Mouse (Mus musculus) midbrain, embryonic 16.5 days (tissue): ENCODE data around the gene Tcta. TPM values are rescaled to one million over a fixed set of nuclear protein-coding genes. Genes with fewer than 3 reads are reported as not detected.
"Not testable (repeated sequence)": the region's sequence is repeated elsewhere in the genome, so short reads cannot be mapped to it uniquely, and the experiment has no call there.

ENCODE experiments used
- ATAC-seq: fragments of 200-750 bp; cut with Nextera tagmentation; 2 replicates; pipeline ENCODE4 v1.8.0; 2017; ENCODE audit warnings: moderate TSS enrichment
- H3K27ac ChIP-seq: fragments of 300-500 bp; sonication (generic); 2 replicates; pipeline ENCODE4 v1.5.1; 2014; ENCODE audit warnings: mild to moderate bottlenecking, low read length, mixed read lengths
- H3K27me3 ChIP-seq: fragments of 300-500 bp; sonication (generic); 2 replicates; pipeline ENCODE4 v1.6.1; 2014; ENCODE audit warnings: low read depth, low read length, mixed read lengths; ENCODE audit not compliant: control insufficient read depth, insufficient read depth
- H3K36me3 ChIP-seq: fragments of 300-500 bp; sonication (generic); 2 replicates; pipeline ENCODE4 v1.6.1; 2014; ENCODE audit warnings: mild to moderate bottlenecking, low read length, moderate library complexity, mixed read lengths; ENCODE audit not compliant: control insufficient read depth, insufficient read depth
- H3K4me1 ChIP-seq: fragments of 300-500 bp; sonication (generic); 2 replicates; pipeline ENCODE4 v1.6.1; 2014; ENCODE audit warnings: mild to moderate bottlenecking, low read length, mixed read lengths; ENCODE audit not compliant: control insufficient read depth, insufficient read depth
- H3K4me2 ChIP-seq: fragments of 300-500 bp; sonication (generic); 2 replicates; pipeline ENCODE4 v1.6.1; 2014; ENCODE audit warnings: mild to moderate bottlenecking, low read length, mixed read lengths
- H3K4me3 ChIP-seq: fragments of 300-500 bp; sonication (generic); 2 replicates; pipeline ENCODE4 v1.5.1; 2014; ENCODE audit warnings: low read depth, mild to moderate bottlenecking, low read length, moderate library complexity, mixed read lengths
- H3K9ac ChIP-seq: fragments of 300-500 bp; sonication (generic); 2 replicates; pipeline ENCODE4 v1.6.1; 2014; ENCODE audit warnings: low read depth, low read length, mixed read lengths
- H3K9me3 ChIP-seq: fragments of 300-500 bp; sonication (generic); replicated peaks from 2 replicates; pipeline ENCODE4 v1.6.1; 2014; ENCODE audit warnings: mild to moderate bottlenecking, low read length, mixed read lengths; ENCODE audit not compliant: control insufficient read depth, poor library complexity, severe bottlenecking
- WGBS: fragments of 180-500 bp; shearing (Covaris S2); extraction: QIAGEN DNeasy Blood & Tissue Kit; methylation state at CpG from one replicate; pipeline ENCODE4 v1.1.7; 2014; 5-methylcytosine and 5-hydroxymethylcytosine counted together
- polyA plus RNA-seq: library from polyadenylated mRNA; unstranded; fragments of >200 nt; fragmentation: Nextera tagmentation; extraction: Ambion mirVana; gene quantifications from 2 replicates; pipeline ENCODE4 v1.2.1, GENCODE M21; 2015

The Tcta gene
- polyA plus RNA-seq, 1 experiment from 2014 or later = 47.9 TPM

- Histone ChIP-seq H3K9me3 (no peaks in the 10 kb centered on the region), H3K27me3 (no peaks in the 10 kb centered on the region), H3K36me3 (peaks cover 12% of the 10 kb centered on the region; the same call in 1 of the 2 replicates), H3K4me2 (peak overlapping the region; percentile 78), H3K4me1 (peaks cover 33% of the 10 kb centered on the region), H3K9ac (no peak overlapping the region), H3K4me3 (peak overlapping the region; percentile 94), H3K27ac (no peak overlapping the region)
- WGBS = 88% methylated on average over 4 of the region's 4 CpGs
- ATAC-seq = no peak
Measured at GRCm38 (mm10) chr9:108304716-108305115, 1.2 kb downstream of the Tcta start.

- H3K36me3 ChIP-seq = peaks cover 12% of the 10 kb centered on the region; the same call in 1 of the 2 replicates
- no peak overlapping the region for H3K4me2 ChIP-seq
- no peaks in the 10 kb centered on the region for H3K9me3 ChIP-seq
- H3K4me3 ChIP-seq = no peak overlapping the region
- H3K27me3 ChIP-seq = no peaks in the 10 kb centered on the region
- peaks cover 9% of the 10 kb centered on the region; the same call in 1 of the 2 replicates for H3K4me1 ChIP-seq
- H3K9ac ChIP-seq = no peak overlapping the region
- no peak overlapping the region for H3K27ac ChIP-seq
- 81% methylated on average over 3 of the region's 3 CpGs for WGBS
- ATAC-seq = no peak
Measured at GRCm38 (mm10) chr9:108301853-108302252, 4.1 kb downstream of the Tcta start.

GRCm38 (mm10) chr9:108296453-108297355 lies 9.3 kb downstream of the Tcta start, which contains the start of gene Amt:
Amt (plus strand) TSS chr9:108296853.
- WGBS = 18% methylated on average over 18 of the region's 18 CpGs
- Histone ChIP-seq H3K9ac (no peak within 1 kb of the TSS), H3K36me3 (peaks cover 28% of the 10 kb centered on the region), H3K9me3 (no peaks in the 10 kb centered on the region), H3K27me3 (no peaks in the 10 kb centered on the region), H3K4me2 (peak within 1 kb of the TSS; percentile 37), H3K27ac (peak within 1 kb of the TSS; percentile 42), H3K4me1 (no peaks in the 10 kb centered on the region; the same call in 1 of the 2 replicates), H3K4me3 (peak within 1 kb of the TSS; percentile 18)
- peak; percentile 75 for ATAC-seq

GRCm38 (mm10) chr9:108290773-108291172 lies 15.2 kb downstream of the Tcta start:
- H3K4me3 ChIP-seq = peak overlapping the region; percentile 62
- H3K4me2 ChIP-seq = peak overlapping the region; percentile 75
- peak overlapping the region; percentile 87 for H3K27ac ChIP-seq
- H3K9me3 ChIP-seq = no peaks in the 10 kb centered on the region
- peak overlapping the region; percentile 70 for H3K9ac ChIP-seq
- peaks cover 11% of the 10 kb centered on the region for H3K4me1 ChIP-seq
- ATAC-seq = peak; percentile 4; the same call in 1 of the 2 replicates
- no peaks in the 10 kb centered on the region for H3K27me3 ChIP-seq
- peaks cover 19% of the 10 kb centered on the region for H3K36me3 ChIP-seq
- 39% methylated on average over 6 of the region's 6 CpGs for WGBS

- Histone ChIP-seq H3K4me3 (peak within 1 kb of the TSS; percentile 62), H3K9ac (peak within 1 kb of the TSS; percentile 70), H3K27ac (peak within 1 kb of the TSS; percentile 87), H3K4me1 (peaks cover 11% of the 10 kb centered on the region), H3K9me3 (no peaks in the 10 kb centered on the region), H3K27me3 (no peaks in the 10 kb centered on the region), H3K36me3 (peaks cover 13% of the 10 kb centered on the region), H3K4me2 (peak within 1 kb of the TSS; percentile 75)
- ATAC-seq = peak; percentile 97
- under 1% methylated on average over 32 of the region's 32 CpGs for WGBS
Measured at GRCm38 (mm10) chr9:108290016-108290750, 15.8 kb downstream of the Tcta start, which contains the start of gene Nicn1. Nicn1 (plus strand) TSS chr9:108290429.

GRCm38 (mm10) chr9:108289347-108289746 lies 16.6 kb downstream of the Tcta start:
- peaks cover 11% of the 10 kb centered on the region for H3K4me1 ChIP-seq
- H3K36me3 ChIP-seq = peaks cover 8% of the 10 kb centered on the region
- H3K4me3 ChIP-seq = peak overlapping the region; percentile 62
- H3K9me3 ChIP-seq = no peaks in the 10 kb centered on the region
- H3K9ac ChIP-seq = peak overlapping the region; percentile 60; the same call in 1 of the 2 replicates
- H3K4me2 ChIP-seq = peak overlapping the region; percentile 52
- 71% methylated on average over 2 of the region's 2 CpGs for WGBS
- no peaks in the 10 kb centered on the region for H3K27me3 ChIP-seq
- no peak for ATAC-seq
- H3K27ac ChIP-seq = peak overlapping the region; percentile 87; the same call in 1 of the 2 replicates

- WGBS = 87% methylated on average over 4 of the region's 6 CpGs
- H3K4me2 ChIP-seq, ATAC-seq, H3K27me3 ChIP-seq, H3K27ac ChIP-seq, H3K9me3 ChIP-seq, H3K9ac ChIP-seq, H3K4me3 ChIP-seq, H3K36me3 ChIP-seq: not testable (repeated sequence)
- peaks cover 11% of the 10 kb centered on the region for H3K4me1 ChIP-seq
Measured at GRCm38 (mm10) chr9:108287526-108288238, 18.3 kb downstream of the Tcta start.

GRCm38 (mm10) chr9:108284410-108284809 lies 21.6 kb downstream of the Tcta start:
- H3K4me2 ChIP-seq = no peak overlapping the region
- H3K4me1 ChIP-seq = peaks cover under 1% of the 10 kb centered on the region; the same call in 1 of the 2 replicates
- no peaks in the 10 kb centered on the region for H3K27me3 ChIP-seq
- WGBS = 17% methylated on average over 6 of the region's 6 CpGs
- no peak overlapping the region for H3K4me3 ChIP-seq
- peak; percentile 77; the same call in 1 of the 2 replicates for ATAC-seq
- no peak overlapping the region for H3K27ac ChIP-seq
- no peaks in the 10 kb centered on the region for H3K9me3 ChIP-seq
- H3K36me3 ChIP-seq = no peaks in the 10 kb centered on the region
- H3K9ac ChIP-seq = no peak overlapping the region
